ENCODE assay signal across 8 mouse cellular contexts in genomic region chr2:110362432-110363283, GRCm38 (mm10). TPM values are rescaled to one million over a fixed set of nuclear protein-coding genes. Genes with fewer than 3 reads are reported as not detected.
DNase-seq lines count a peak whose midpoint lies in the region; ATAC-seq and TF ChIP-seq lines count a peak whose summit lies in the region.

Fibin (minus strand) TSS chr2:110363183.

- no peaks in the 10 kb centered on the region for H3K79me2 ChIP-seq in heart, adult 2 months (replicated peaks; ENCODE audit: control insufficient read depth, insufficient read depth, low read length)

- peak; percentile 80 for TF ChIP-seq POLR2A in heart, adult 2 months (IDR thresholded peaks at IDR 0.05; ENCODE audit: insufficient read depth, low read depth, low read length)

- peak within 1 kb of the TSS; percentile 66 for H3K9ac ChIP-seq in embryonic facial prominence, embryonic 12.5 days
- H3K9ac ChIP-seq in heart, adult 2 months (ENCODE audit: low read depth, low read length) = peak within 1 kb of the TSS; percentile 47
- peak within 1 kb of the TSS; percentile 71 for H3K9ac ChIP-seq in midbrain, embryonic 13.5 days (replicated peaks)
- peak within 1 kb of the TSS; percentile 52 for H3K9ac ChIP-seq in stomach, embryonic 15.5 days

- intact Hi-C loops in heart, adult 2 months (cut with DNase I) = no loop called here

- H3K27me3 ChIP-seq in embryonic facial prominence, embryonic 12.5 days = peaks cover 4% of the 10 kb centered on the region; the same call in 1 of the 2 replicates
- no peaks in the 10 kb centered on the region for H3K27me3 ChIP-seq in heart, adult 2 months (ENCODE audit: control insufficient read depth, insufficient read depth, low read length)
- H3K27me3 ChIP-seq in limb, embryonic 10.5 days (ENCODE audit: low read depth, poor library complexity, severe bottlenecking) = no peaks in the 10 kb centered on the region
- H3K27me3 ChIP-seq in midbrain, embryonic 13.5 days = no peaks in the 10 kb centered on the region
- H3K27me3 ChIP-seq in stomach, embryonic 15.5 days (replicated peaks) = no peaks in the 10 kb centered on the region

- under 1% methylated on average over 33 of the region's 33 CpGs for WGBS in embryonic facial prominence, embryonic 12.5 days
- 4% methylated on average over 33 of the region's 33 CpGs for WGBS in heart, adult 2 months
- WGBS in limb, embryonic 10.5 days = 1% methylated on average over 33 of the region's 33 CpGs
- WGBS in midbrain, embryonic 13.5 days = under 1% methylated on average over 33 of the region's 33 CpGs
- 1% methylated on average over 33 of the region's 33 CpGs for WGBS in stomach, embryonic 15.5 days

- H3K9me3 ChIP-seq in embryonic facial prominence, embryonic 12.5 days = no peaks in the 10 kb centered on the region
- no peaks in the 10 kb centered on the region for H3K9me3 ChIP-seq in limb, embryonic 10.5 days (replicated peaks)
- H3K9me3 ChIP-seq in midbrain, embryonic 13.5 days = no peaks in the 10 kb centered on the region
- H3K9me3 ChIP-seq in stomach, embryonic 15.5 days = no peaks in the 10 kb centered on the region

- peak; percentile 87 for ATAC-seq in embryonic facial prominence, embryonic 12.5 days (ENCODE audit: insufficient number of reproducible peaks, insufficient read depth, low FRiP score, low TSS enrichment)
- ATAC-seq in midbrain, embryonic 13.5 days = peak; percentile 87
- peak; percentile 53; the same call in 1 of the 2 replicates for ATAC-seq in stomach, embryonic 15.5 days (ENCODE audit: insufficient read depth, low FRiP score, low read depth)

- peaks cover 5% of the 10 kb centered on the region for H3K4me1 ChIP-seq in embryonic facial prominence, embryonic 12.5 days
- no peaks in the 10 kb centered on the region for H3K4me1 ChIP-seq in heart, adult 2 months (ENCODE audit: control insufficient read depth, insufficient read depth, low read length)
- H3K4me1 ChIP-seq in limb, embryonic 10.5 days = peaks cover 12% of the 10 kb centered on the region
- H3K4me1 ChIP-seq in midbrain, embryonic 13.5 days (replicated peaks) = peaks cover 14% of the 10 kb centered on the region
- no peaks in the 10 kb centered on the region for H3K4me1 ChIP-seq in stomach, embryonic 15.5 days

- no peaks in the 10 kb centered on the region for H3K36me3 ChIP-seq in embryonic facial prominence, embryonic 12.5 days
- H3K36me3 ChIP-seq in heart, adult 2 months (ENCODE audit: control insufficient read depth, insufficient read depth, low read length) = no peaks in the 10 kb centered on the region
- H3K36me3 ChIP-seq in limb, embryonic 10.5 days = no peaks in the 10 kb centered on the region
- H3K36me3 ChIP-seq in midbrain, embryonic 13.5 days = no peaks in the 10 kb centered on the region
- H3K36me3 ChIP-seq in stomach, embryonic 15.5 days = no peaks in the 10 kb centered on the region

- DNase-seq in adrenal gland, adult 2 months = peak; percentile 50
- peak; percentile 71 to 76 for DNase-seq in heart, adult 2 months
- DNase-seq in kidney, adult 18-20 months = peak; percentile 68
- DNase-seq in limb, embryonic 10.5 days (ENCODE audit: low spot score) = peak; percentile 76
- no peak for DNase-seq in c-Kit-positive CD71-positive TER-119-positive erythroid progenitor cells, embryonic 14.5 days (ENCODE audit: low spot score)

- peak; percentile 51 for TF ChIP-seq CTCF in heart, adult 2 months (IDR thresholded peaks at IDR 0.05)

- 0 out of 2 replicates have a peak, but pooled peaks have one; percentile 39 for TF ChIP-seq EP300 in heart, adult 2 months (IDR thresholded peaks at IDR 0.05; ENCODE audit: insufficient read depth, low read depth, low read length)

- H3K4me3 ChIP-seq in embryonic facial prominence, embryonic 12.5 days = peak within 1 kb of the TSS; percentile 55
- peak within 1 kb of the TSS; percentile 41 for H3K4me3 ChIP-seq in heart, adult 2 months
- peak within 1 kb of the TSS; percentile 67 for H3K4me3 ChIP-seq in limb, embryonic 10.5 days
- peak within 1 kb of the TSS; percentile 52 for H3K4me3 ChIP-seq in midbrain, embryonic 13.5 days (replicated peaks)
- peak within 1 kb of the TSS; percentile 52 for H3K4me3 ChIP-seq in stomach, embryonic 15.5 days (replicated peaks)

- peak within 1 kb of the TSS; percentile 85 for H3K27ac ChIP-seq in embryonic facial prominence, embryonic 12.5 days
- peak within 1 kb of the TSS; percentile 74 for H3K27ac ChIP-seq in heart, adult 2 months
- peak within 1 kb of the TSS; percentile 90 for H3K27ac ChIP-seq in limb, embryonic 10.5 days
- H3K27ac ChIP-seq in midbrain, embryonic 13.5 days = no peak within 1 kb of the TSS
- H3K27ac ChIP-seq in stomach, embryonic 15.5 days = peak within 1 kb of the TSS; percentile 88

- peak within 1 kb of the TSS; percentile 70 for H3K4me2 ChIP-seq in embryonic facial prominence, embryonic 12.5 days (replicated peaks)
- H3K4me2 ChIP-seq in midbrain, embryonic 13.5 days (replicated peaks) = peak within 1 kb of the TSS; percentile 79
- peak within 1 kb of the TSS; percentile 76 for H3K4me2 ChIP-seq in stomach, embryonic 15.5 days

RNA-seq across cellular contexts. Expression of gene Fibin, which starts in this region (rescaled TPM):
- 1 to 10 TPM; 6.0 to 8.3 TPM for total RNA-seq in adrenal gland, adult 2 months (2021)
- polyA plus RNA-seq in adrenal gland, adult 2 months (2012; rRNA removed) = 0.77 and 1.4 TPM in 2 replicates
- polyA plus RNA-seq in embryonic facial prominence, embryonic 12.5 days (2016; fragmentation: Nextera tagmentation; extraction: Ambion mirVana) = 39.3 and 56.8 TPM in 2 replicates
- 1 to 10 TPM; 6.2 to 7.7 TPM for total RNA-seq in heart, adult 2 months (2021)
- polyA plus RNA-seq in heart, adult 2 months (2012; rRNA removed) = 5.8 and 8.7 TPM in 2 replicates
- polyA plus RNA-seq in limb, embryonic 10.5 days (2016; fragmentation: Nextera tagmentation; extraction: Ambion mirVana) = 24.3 and 46.5 TPM in 2 replicates
- polyA plus RNA-seq in midbrain, embryonic 13.5 days (2015; fragmentation: Nextera tagmentation; extraction: Ambion mirVana) = 0.76 and 1.1 TPM in 2 replicates
- 44.4 and 45.3 TPM in 2 replicates for polyA plus RNA-seq in stomach, embryonic 15.5 days (2015; fragmentation: Nextera tagmentation; extraction: Ambion mirVana)
